Mouse (Mus musculus) embryonic stem cell, embryonic (primary cell): ENCODE data around the gene Slc4a8.

Experiments used
- CTCF ChIA-PET, 4 experiments: fragments of 300-600 bp in 2 of 4; fragments of 350-600 bp in 2 of 4; sonication (Branson Sonifier 250); formaldehyde crosslinking; loops; one replicate each; lab custom pipeline; 2022; ENCODE audit warnings: inconsistent platforms in 2 of 4; lab: Charles Lee
- POLR2A ChIA-PET, 4 experiments: fragments of 300-600 bp in 2 of 4; fragments of 350-600 bp in 2 of 4; sonication (Branson Sonifier 250); formaldehyde crosslinking; loops; one replicate each; lab custom pipeline; 2022; ENCODE audit warnings: antibody characterized with exemption in 4 of 4, inconsistent platforms in 1 of 4; lab: Charles Lee

The Slc4a8 gene

GRCm38 (mm10) chr15:100732580-100732979, 29.0 kb upstream of the Slc4a8 start:
- CTCF ChIA-PET, result interaction anchor here in 1 of 4 experiments (0.8 to 2.2 kb wide), 2 partner anchors 25 to 49 kb away, joined by 3 to 9 read pairs; no protein-coding TSS in a partner anchor

DNA sequence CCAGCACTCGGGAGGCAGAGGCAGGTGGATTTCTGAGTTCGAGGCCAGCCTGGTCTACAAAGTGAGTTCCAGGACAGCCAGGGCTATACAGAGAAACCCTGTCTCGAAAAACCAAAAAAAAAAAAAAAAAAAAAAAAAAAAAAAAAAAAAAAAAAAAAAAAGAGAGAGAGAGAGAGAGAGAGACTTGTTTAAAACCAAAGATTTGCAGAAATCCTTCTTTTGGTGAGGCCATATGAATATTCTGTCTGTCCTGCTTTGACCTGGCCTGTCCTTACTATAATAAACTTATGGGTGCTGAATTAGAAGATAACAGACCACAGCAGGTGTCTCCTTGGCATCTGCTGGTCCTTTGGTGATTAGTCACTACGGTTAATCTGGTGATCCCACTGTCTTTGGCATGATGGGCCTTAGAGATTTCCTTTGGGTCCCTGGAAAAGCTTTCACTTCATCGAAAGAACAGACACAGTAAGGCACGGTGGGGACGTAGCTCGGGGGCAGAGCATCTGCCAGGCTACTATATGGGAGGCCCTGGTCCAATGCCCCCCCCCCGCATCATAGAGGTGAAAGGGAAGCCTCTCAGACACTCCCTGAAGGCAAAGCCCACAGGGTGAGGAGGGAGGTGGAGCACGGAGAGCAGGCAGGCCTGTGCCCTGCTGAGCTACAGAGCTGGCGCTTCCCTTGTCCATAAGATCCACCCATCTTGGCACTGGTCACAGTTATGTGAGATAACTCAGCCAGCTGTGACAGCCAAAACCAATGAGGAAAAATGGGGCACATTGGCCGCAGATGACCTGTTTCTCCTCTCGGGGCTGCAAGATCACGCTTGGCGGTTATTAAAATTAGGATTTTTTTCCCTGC, 26.2 kb upstream of the Slc4a8 start:
- CTCF ChIA-PET, result interaction anchor here in 2 of 4 experiments (0.6 to 1.1 kb wide), 3 partner anchors 52 to 1206 kb away, joined by 3 to 17 read pairs (median 7); no protein-coding TSS in a partner anchor
- POLR2A ChIA-PET, result interaction anchor here in 1 of 4 experiments (1.1 kb wide), 2 partner anchors 18 kb away, joined by 3 to 5 read pairs; no protein-coding TSS in a partner anchor

More at GRCm38 (mm10) chr15:100732580-100732979, 29.0 kb upstream of the Slc4a8 start:
- POLR2A ChIA-PET, result no interaction called here

DNA sequence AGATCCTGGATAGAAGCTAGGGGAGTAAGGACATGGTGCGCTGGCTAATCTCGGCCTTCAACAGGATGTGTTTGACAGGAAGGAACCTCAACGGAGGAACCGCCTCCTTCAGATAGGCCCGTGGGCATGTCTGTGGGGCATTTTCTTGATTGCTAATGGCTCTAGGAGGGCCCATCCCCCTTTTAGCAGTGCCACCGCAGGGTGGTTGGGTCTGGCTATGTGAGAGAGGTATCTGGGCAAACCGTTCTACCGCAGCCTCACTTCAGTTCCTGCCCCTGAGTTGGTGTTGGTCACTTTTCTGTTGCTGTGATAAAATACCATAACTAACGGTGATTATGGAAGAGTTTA, 25.6 kb upstream of the Slc4a8 start:
- POLR2A ChIA-PET, result interaction anchor here in 1 of 4 experiments (1.1 kb wide), 1 partner anchor 18 kb away, joined by 3 read pairs; no protein-coding TSS in a partner anchor
- CTCF ChIA-PET, result interaction anchor here in 1 of 4 experiments (0.6 kb wide), 1 partner anchor 1207 kb away, joined by 17 read pairs; no protein-coding TSS in a partner anchor

GRCm38 (mm10) chr15:100737667-100738066, 23.9 kb upstream of the Slc4a8 start:
- CTCF ChIA-PET, result interaction anchor here (0.6 to 1.3 kb wide), 9 partner anchors 9 to 538 kb away, joined by 3 to 5 read pairs (median 4); partner anchors contain the start of gene Galnt6 (in 1 of the 4)
- POLR2A ChIA-PET, result interaction anchor here in 3 of 4 experiments (0.6 to 2.1 kb wide), 10 partner anchors 9 to 1089 kb away, joined by 3 to 9 read pairs (median 4); no protein-coding TSS in a partner anchor

- CTCF ChIA-PET, result interaction anchor here in 3 of 4 experiments (0.6 to 1.3 kb wide), 3 partner anchors 19 to 221 kb away, joined by 3 to 5 read pairs (median 3); no protein-coding TSS in a partner anchor
- POLR2A ChIA-PET, result interaction anchor here in 3 of 4 experiments (0.5 to 2.1 kb wide), 4 partner anchors 12 to 107 kb away, joined by 3 to 9 read pairs (median 3); no protein-coding TSS in a partner anchor
Observed at GRCm38 (mm10) chr15:100738351-100738781, 23.2 kb upstream of the Slc4a8 start.

- POLR2A ChIA-PET, result no interaction called here
Observed at GRCm38 (mm10) chr15:100739442-100739841, 22.1 kb upstream of the Slc4a8 start.

DNA sequence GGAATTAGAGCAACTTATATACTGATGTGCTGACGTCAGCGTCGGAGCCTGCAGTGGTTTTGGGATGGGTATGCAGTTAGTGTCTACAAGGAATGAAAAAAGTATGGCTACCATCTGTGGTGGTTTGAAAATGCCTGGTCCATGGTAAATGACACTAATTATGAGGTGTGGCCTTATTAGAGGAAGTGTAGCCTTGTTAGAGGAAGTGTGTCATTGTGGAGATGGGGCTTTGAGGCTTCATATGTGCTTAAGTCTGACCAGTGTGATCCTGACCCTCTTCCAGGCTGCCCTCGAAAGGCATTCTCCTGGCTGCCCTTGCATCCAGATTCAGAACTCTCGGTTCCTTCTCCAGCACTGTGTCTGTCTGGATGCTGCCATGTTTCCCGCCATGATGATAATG, 18.3 kb upstream of the Slc4a8 start:
- ChIA-PET POLR2A (interaction anchor here in 1 of 4 experiments (0.6 kb wide), 1 partner anchor 321 kb away, joined by 8 read pairs; the partner anchor contains the start of gene Gm5475), CTCF (interaction anchor here in 1 of 4 experiments (0.8 kb wide), 1 partner anchor 14 kb away, joined by 3 read pairs; the partner anchor contains the start of gene Galnt6)

More at GRCm38 (mm10) chr15:100739442-100739841, 22.1 kb upstream of the Slc4a8 start:
- CTCF ChIA-PET, result no interaction called here

GRCm38 (mm10) chr15:100746478-100747120, 14.9 kb upstream of the Slc4a8 start:
- ChIA-PET CTCF (interaction anchor here in 3 of 4 experiments (0.6 to 1.5 kb wide), 6 partner anchors 11 to 269 kb away, joined by 3 to 9 read pairs (median 4); no protein-coding TSS in a partner anchor), POLR2A (interaction anchor here in 3 of 4 experiments (0.6 to 1.3 kb wide), 11 partner anchors 10 to 732 kb away, joined by 3 to 5 read pairs (median 3); partner anchors contain the start of genes Slc4a8 (in 1 of the 3) and Tfcp2 (in 1 of the 3))

DNA sequence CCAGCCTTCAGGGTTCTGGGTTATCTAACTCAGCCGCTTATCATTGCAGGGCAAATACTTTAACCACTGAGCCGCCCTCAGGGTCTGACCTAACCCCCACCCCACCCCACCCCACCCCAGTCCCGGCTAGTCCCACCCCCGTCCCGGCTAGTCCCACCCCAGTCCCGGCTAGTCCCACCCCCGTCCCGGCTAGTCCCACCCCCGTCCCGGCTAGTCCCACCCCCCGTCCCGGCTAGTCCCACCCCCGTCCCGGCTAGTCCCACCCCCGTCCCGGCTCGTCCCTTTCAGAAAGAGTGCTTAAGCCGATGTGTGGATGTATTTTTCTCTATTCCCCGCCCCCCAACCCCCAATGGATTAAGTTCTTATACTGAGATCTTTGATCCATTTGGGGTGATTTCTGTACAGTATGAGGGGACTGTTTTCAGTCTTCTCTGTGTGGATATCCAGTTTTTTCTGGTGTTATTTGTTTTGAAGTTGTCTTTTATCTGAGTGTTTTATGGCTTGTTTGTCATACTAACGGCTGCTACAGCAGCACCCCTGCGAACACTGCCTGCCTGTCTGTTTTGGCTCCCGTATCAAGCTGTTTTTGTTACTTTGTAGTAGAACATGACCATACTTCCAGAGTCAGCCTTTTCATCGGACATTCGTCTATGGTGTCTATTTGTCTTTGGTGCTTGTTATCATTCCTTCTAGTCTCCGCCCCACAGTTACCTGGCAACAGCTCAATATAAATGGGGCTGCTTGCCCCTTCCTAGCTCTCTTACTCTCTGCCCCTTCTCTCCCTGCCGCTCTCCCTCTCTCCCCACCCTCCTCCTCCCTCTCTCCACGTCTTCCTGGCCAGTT, 14.2 kb upstream of the Slc4a8 start:
- CTCF ChIA-PET, result interaction anchor here (0.6 to 1.5 kb wide), 8 partner anchors 10 to 269 kb away, joined by 3 to 9 read pairs (median 4); no protein-coding TSS in a partner anchor

GRCm38 (mm10) chr15:100748584-100748983, 13.0 kb upstream of the Slc4a8 start:
- ChIA-PET CTCF (interaction anchor here in 2 of 4 experiments (0.5 to 0.6 kb wide), 2 partner anchors 370 to 1358 kb away, joined by 3 read pairs; no protein-coding TSS in a partner anchor), POLR2A (interaction anchor here in 2 of 4 experiments (1.2 to 1.5 kb wide), 2 partner anchors 25 to 256 kb away, joined by 3 read pairs; no protein-coding TSS in a partner anchor)

More for the DNA sequence above, 14.2 kb upstream of the Slc4a8 start:
- POLR2A ChIA-PET, result interaction anchor here in 3 of 4 experiments (0.6 to 1.5 kb wide), 12 partner anchors 10 to 731 kb away, joined by 3 to 5 read pairs (median 3); partner anchors contain the start of gene Slc4a8 (in 1 of the 3)

DNA sequence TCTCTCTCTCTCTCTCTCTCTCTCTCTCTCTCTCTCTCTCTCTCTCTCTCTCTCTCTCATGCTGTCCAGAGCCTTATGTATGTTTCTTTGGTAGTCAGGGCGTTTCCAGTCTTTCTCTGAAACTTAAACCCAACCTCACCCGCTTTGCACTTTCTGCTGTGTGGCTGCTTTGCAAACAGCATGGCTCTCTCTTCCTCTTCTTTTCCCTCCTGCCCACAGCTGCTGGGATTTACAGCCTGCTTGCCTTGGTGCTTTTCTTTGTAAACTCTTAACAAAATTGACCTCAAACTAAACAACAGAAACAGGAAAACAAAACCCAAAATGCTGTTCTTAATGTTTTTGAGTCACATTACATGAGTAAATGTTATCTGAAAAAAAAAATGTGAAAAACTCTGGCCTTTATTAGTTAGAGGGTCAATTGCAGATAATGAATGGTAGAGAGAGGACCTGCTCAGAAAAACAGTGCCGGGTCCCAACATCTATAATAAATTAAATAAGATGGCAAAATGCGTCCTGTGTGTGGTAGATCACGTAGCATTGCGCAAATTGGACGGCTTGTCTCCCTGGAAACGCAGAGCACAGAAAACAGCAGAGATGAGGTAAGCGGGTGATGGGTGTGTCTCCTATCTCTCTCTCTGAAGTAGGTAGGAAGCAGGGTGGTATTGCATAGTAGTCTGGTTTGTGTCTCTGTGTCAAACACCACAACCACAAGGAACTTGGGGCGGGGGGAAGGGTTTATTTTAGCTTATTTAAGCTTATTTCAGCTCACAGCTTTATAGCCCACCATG, 11.6 kb upstream of the Slc4a8 start:
- ChIA-PET CTCF (interaction anchor here in 1 of 4 experiments (1.4 kb wide), 1 partner anchor 67 kb away, joined by 5 read pairs; no protein-coding TSS in a partner anchor), POLR2A (interaction anchor here in 2 of 4 experiments (0.7 to 1.4 kb wide), 2 partner anchors 12 to 134 kb away, joined by 3 to 4 read pairs; no protein-coding TSS in a partner anchor)

GRCm38 (mm10) chr15:100752439-100752838, 9.1 kb upstream of the Slc4a8 start:
- CTCF ChIA-PET, result no interaction called here
- POLR2A ChIA-PET, result interaction anchor here in 3 of 4 experiments (0.7 to 2.4 kb wide), 5 partner anchors 15 to 120 kb away, joined by 3 to 9 read pairs (median 4); partner anchors contain the start of gene Galnt6 (in 1 of the 3)

DNA sequence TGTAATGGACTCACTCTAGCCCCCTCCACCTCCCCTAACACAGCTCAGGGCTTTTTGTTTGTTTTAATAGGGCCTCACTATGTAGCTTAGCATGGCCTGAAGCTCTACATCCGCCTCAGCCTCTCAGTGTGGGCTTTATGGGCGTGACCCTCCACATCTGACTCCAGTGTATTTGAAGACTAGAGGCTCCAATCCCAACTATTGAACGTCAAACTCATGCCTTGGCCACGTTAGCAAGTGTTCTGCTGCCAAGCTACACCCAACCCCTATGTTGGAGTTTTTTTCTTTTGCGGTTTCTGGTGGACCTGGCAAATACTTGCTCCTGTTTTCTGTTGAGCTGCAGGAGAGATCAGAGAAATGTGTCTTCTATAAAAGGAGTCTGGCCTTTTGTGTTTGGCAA, 8.5 kb upstream of the Slc4a8 start:
- CTCF ChIA-PET, result interaction anchor here in 1 of 4 experiments (1.1 to 1.8 kb wide), 3 partner anchors 244 to 300 kb away, joined by 3 to 8 read pairs (median 5); no protein-coding TSS in a partner anchor
- POLR2A ChIA-PET, result interaction anchor here in 3 of 4 experiments (0.7 to 2.4 kb wide), 16 partner anchors 16 to 300 kb away, joined by 3 to 9 read pairs (median 4); partner anchors contain the start of genes Galnt6 (in 1 of the 3) and Scn8a (in 1 of the 3)

GRCm38 (mm10) chr15:100754041-100754440, 7.5 kb upstream of the Slc4a8 start:
- ChIA-PET CTCF (interaction anchor here (0.5 to 1.8 kb wide), 28 partner anchors 10 to 410 kb away, joined by 3 to 10 read pairs (median 3); no protein-coding TSS in a partner anchor), POLR2A (interaction anchor here in 3 of 4 experiments (0.5 to 2.4 kb wide), 39 partner anchors 16 to 1541 kb away, joined by 3 to 10 read pairs (median 3); partner anchors contain the start of genes Galnt6 (in 2 of the 3) and Scn8a (in 1 of the 3))

DNA sequence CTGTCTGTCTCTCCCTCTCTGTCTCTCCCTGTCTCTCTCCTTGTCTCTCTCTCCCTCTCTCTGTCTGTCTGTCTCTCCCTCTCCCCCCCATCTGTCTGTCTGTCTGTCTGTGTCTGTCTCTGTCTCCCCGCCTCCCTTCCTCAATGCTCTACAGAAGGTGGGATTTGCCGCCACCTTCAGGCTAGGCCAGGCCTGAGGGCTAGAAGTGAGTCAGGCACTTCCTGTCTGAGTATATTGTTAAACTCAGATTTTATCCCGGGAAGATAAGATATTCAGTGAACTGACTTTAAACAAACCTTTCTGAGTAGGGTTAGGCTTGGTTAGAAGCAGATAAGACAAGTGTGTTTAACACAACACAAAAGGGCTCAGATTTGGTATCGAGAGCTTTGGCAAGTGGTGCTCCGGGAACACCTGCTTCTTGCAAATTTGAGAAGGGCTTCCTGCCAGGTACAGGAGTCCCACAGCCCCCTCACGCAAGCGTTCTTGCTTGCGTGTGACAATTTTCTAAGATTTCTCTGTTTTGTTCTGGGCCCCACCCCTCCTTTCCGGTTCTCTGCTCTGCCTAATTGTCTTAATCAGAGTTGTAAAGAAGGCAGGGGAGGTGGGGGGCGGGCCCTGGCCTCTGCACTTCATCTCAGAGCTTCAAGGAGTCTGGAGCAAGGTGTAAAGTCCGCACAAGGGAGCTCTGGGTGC, 6.6 kb upstream of the Slc4a8 start:
- CTCF ChIA-PET, result interaction anchor here (0.5 to 1.8 kb wide), 17 partner anchors 25 to 1134 kb away, joined by 3 to 8 read pairs (median 4); no protein-coding TSS in a partner anchor
- POLR2A ChIA-PET, result interaction anchor here in 3 of 4 experiments (0.6 to 2.4 kb wide), 19 partner anchors 17 to 1541 kb away, joined by 3 to 10 read pairs (median 4); partner anchors contain the start of gene Galnt6 (in 1 of the 3)
